Mouse (Mus musculus): ENCODE measurements around the gene Ube2o. TPM values are rescaled to one million over a fixed set of nuclear protein-coding genes. Genes with fewer than 3 reads are reported as not detected.
"Not testable (repeated sequence)": the region's sequence is repeated elsewhere in the genome, so short reads cannot be mapped to it uniquely, and the experiment has no call there.

The Ube2o gene
- polyA plus RNA-seq, 1 experiment from 2014 or later = 32.5 TPM

GRCm38 (mm10) chr11:116506151-116506875 is 74.9 kb downstream of the Ube2o start:
- ATAC-seq (no peak), DNase-seq (ENCODE audit: low read depth, low spot score) (no peak)
- in situ Hi-C loops (cut with MboI; ENCODE audit: low pct_unique_long_range_greater_than_20kb) = no loop called here
- POLR2A ChIA-PET = no interaction called here
- CTCF ChIA-PET = interaction anchor here (1.3 kb wide), 1 partner anchor 12 kb away, joined by 3 read pairs; the partner anchor contains the start of gene Prpsap1
- no peaks in the 10 kb centered on the region for H3K27me3 ChIP-seq
- TF ChIP-seq CTCF (IDR thresholded peaks at IDR 0.05) = no peak

- POLR2A ChIA-PET = no interaction called here
- DNase-seq (ENCODE audit: low read depth, low spot score) (no peak), ATAC-seq (no peak)
- no peak for TF ChIP-seq CTCF (IDR thresholded peaks at IDR 0.05)
- in situ Hi-C loops (cut with MboI; ENCODE audit: low pct_unique_long_range_greater_than_20kb) = no loop called here
- no peaks in the 10 kb centered on the region for H3K27me3 ChIP-seq
- CTCF ChIA-PET = interaction anchor here (1.3 kb wide), 1 partner anchor 12 kb away, joined by 3 read pairs; the partner anchor contains the start of gene Prpsap1
Observed at GRCm38 (mm10) chr11:116505573-116505972, 75.7 kb downstream of the Ube2o start.

DNA sequence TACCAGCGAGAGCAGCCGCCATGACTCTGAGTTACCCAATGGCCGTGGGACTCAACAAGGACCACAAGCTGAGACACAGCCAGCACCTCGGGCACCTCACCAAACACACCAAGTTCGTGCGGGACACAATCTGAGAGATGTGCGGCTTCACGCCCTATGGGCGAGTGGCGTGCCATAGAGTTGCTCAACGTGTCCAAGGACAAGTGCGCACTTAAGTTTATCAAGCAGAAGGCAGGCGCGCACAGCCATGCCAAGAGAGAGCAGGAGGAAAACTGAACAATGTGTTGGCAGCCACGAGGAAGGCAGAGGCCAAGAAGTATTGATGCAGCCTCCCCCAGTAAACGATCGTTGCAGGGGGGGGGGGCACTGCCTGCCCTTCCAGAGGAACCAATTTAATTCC is 76.7 kb downstream of the Ube2o start:
- in situ Hi-C loops (cut with MboI; ENCODE audit: low pct_unique_long_range_greater_than_20kb) = no loop called here
- H3K27me3 ChIP-seq = no peaks in the 10 kb centered on the region
- CTCF ChIA-PET = interaction anchor here (1.6 to 1.7 kb wide), 2 partner anchors 16 to 38 kb away, joined by 3 to 4 read pairs; no protein-coding TSS in a partner anchor
- ATAC-seq = no peak
- no peak for TF ChIP-seq CTCF (IDR thresholded peaks at IDR 0.05)
- no peak for DNase-seq (ENCODE audit: low read depth, low spot score)
- POLR2A ChIA-PET = no interaction called here

DNA sequence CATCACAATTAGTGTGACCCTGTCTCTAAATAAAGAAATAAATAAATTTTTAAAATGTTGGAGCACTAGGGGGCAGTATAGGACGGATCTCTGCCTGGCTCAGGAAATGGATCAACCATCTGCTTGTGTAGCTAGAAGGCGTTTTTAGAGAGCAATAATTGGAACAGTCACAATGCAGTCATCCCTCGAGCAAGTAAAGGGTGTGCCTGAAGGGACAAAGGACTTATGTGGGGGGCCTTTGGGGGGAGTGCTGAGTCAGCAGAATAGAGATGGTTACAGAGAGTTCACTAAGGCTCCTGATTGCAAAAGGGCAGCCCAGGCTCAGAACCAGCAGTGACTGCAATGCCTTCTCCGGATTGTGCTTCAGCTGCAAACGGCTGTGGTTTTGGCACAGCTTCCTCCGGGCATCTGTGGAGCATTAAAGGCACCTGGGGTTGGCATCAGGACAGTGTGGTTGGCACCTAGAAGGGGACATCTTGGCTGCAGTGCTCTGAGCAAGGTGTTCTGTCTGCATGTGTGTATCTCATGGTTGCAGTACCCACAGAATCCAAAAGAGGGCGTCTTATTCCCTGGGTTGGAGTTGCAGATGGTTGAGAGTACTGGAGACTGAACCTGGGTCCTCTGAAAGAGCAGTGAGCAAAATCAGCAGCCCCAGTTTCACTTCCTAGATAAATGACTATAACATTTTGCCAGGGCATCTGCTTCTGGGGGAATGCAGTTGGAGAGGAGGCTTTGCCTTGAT is 80.1 kb downstream of the Ube2o start:
- no peaks in the 10 kb centered on the region for H3K27me3 ChIP-seq
- in situ Hi-C loops (cut with MboI; ENCODE audit: low pct_unique_long_range_greater_than_20kb) = no loop called here
- ChIA-PET CTCF (interaction anchor here (0.7 to 2.9 kb wide), 9 partner anchors 12 to 52 kb away, joined by 3 to 16 read pairs (median 4); partner anchors contain the start of gene Sphk1), POLR2A (interaction anchor here (0.6 kb wide), 1 partner anchor 10 kb away, joined by 3 read pairs; no protein-coding TSS in a partner anchor)
- no peak for ATAC-seq
- no peak for DNase-seq (ENCODE audit: low read depth, low spot score)
- TF ChIP-seq CTCF (IDR thresholded peaks at IDR 0.05) = peak; percentile 58

DNA sequence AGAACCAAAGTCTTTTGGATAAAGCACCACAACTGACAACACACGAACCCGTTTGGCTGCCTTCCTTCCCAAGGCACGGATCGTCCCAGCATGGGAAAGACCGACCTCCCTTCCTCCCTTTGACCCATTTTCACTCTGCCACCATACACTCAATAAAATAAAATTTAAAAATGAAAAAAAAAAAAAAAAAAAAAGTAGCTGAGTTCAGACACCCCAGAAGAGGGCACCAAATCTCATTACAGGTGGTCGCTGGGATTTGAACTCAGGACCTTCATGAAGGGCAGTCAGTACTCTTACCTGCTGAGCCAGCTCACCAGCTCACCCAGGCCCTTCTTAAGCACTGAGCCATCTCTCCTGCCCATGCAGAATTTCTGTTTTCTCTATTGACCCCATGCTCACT is 82.2 kb downstream of the Ube2o start:
- in situ Hi-C loops (cut with MboI; ENCODE audit: low pct_unique_long_range_greater_than_20kb) = no loop called here
- CTCF ChIA-PET = no interaction called here
- DNase-seq (ENCODE audit: low read depth, low spot score) = no peak
- peak; percentile 8 for TF ChIP-seq CTCF (IDR thresholded peaks at IDR 0.05)
- ATAC-seq = no peak
- no peaks in the 10 kb centered on the region for H3K27me3 ChIP-seq
- POLR2A ChIA-PET = no interaction called here

DNA sequence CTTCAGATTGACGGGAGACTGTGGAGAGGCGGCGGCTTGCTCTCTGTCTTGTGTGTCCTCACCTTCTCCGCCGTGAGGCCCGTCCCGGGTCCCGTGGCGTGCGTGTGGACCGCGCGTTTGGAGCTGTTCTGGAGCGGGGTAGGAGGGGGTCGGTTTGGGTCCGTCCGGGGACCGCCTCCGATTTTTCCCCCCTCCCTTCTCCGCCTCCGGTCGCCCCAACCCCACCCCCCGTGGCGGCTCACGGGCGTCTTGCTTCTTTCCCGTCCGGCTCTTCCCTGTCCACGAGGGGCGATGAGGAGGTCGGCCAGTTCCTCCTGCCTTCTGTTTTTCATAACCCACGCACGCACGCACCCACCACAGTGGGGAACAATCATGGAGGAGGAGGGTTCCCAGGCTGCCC is 82.7 kb downstream of the Ube2o start:
- ATAC-seq = no peak
- CTCF ChIA-PET = no interaction called here
- POLR2A ChIA-PET = no interaction called here
- in situ Hi-C loops (cut with MboI; ENCODE audit: low pct_unique_long_range_greater_than_20kb) = no loop called here
- no peaks in the 10 kb centered on the region for H3K27me3 ChIP-seq
- no peak for DNase-seq (ENCODE audit: low read depth, low spot score)
- TF ChIP-seq CTCF (IDR thresholded peaks at IDR 0.05) = no peak

DNA sequence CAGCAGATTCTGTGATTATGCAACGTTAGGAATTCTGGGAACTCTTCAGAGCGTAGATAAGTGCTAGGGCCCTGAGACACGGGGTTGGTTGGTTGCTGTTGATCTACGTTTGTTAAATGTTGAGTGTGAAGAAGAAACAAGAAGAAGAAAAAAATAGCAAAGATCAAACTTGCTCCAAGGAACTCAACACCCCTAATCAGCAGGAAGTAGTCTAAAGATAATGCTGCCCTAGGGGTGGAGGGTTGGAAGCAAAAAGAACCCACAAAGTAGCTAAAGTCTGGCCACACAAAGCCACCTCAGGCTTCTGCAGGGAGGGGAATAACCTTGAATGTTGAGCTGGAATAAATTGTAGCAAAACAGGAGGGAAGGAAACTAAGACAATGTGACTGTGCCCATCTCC is 83.9 kb downstream of the Ube2o start:
- CTCF ChIA-PET = no interaction called here

GRCm38 (mm10) chr11:116494474-116495174 is 86.6 kb downstream of the Ube2o start:
- H3K27me3 ChIP-seq = no peaks in the 10 kb centered on the region
- POLR2A ChIA-PET = no interaction called here
- CTCF ChIA-PET = interaction anchor here (0.8 to 1.5 kb wide), 5 partner anchors 11 to 84 kb away, joined by 3 to 5 read pairs (median 3); no protein-coding TSS in a partner anchor
- ATAC-seq = no peak
- no peak for TF ChIP-seq CTCF (IDR thresholded peaks at IDR 0.05)
- no peak for DNase-seq (ENCODE audit: low read depth, low spot score)
- in situ Hi-C loops (cut with MboI; ENCODE audit: low pct_unique_long_range_greater_than_20kb) = loop anchor here (5.0 kb wide), 1 partner anchor 38 kb away; the partner anchor contains the start of gene Sphk1

More for the DNA sequence above, 83.9 kb downstream of the Ube2o start:
- H3K27me3 ChIP-seq = no peaks in the 10 kb centered on the region
- no peak for ATAC-seq
- POLR2A ChIA-PET = no interaction called here
- in situ Hi-C loops (cut with MboI; ENCODE audit: low pct_unique_long_range_greater_than_20kb) = no loop called here
- TF ChIP-seq CTCF (IDR thresholded peaks at IDR 0.05) = no peak
- no peak for DNase-seq (ENCODE audit: low read depth, low spot score)

GRCm38 (mm10) chr11:116493795-116494252 is 87.4 kb downstream of the Ube2o start, which contains the start of gene Prpsap1:
Gene Prpsap1 (minus strand): TSS chr11:116494202.
- ChIA-PET CTCF (interaction anchor here (0.8 to 1.5 kb wide), 4 partner anchors 12 to 85 kb away, joined by 3 to 5 read pairs (median 3); no protein-coding TSS in a partner anchor), POLR2A (no interaction called here)
- DNase-seq (ENCODE audit: low read depth, low spot score) (no peak), ATAC-seq (no peak)
- no peaks in the 10 kb centered on the region for H3K27me3 ChIP-seq
- in situ Hi-C loops (cut with MboI; ENCODE audit: low pct_unique_long_range_greater_than_20kb) = loop anchor here (5.0 kb wide), 1 partner anchor 38 kb away; the partner anchor contains the start of gene Sphk1
- TF ChIP-seq CTCF (IDR thresholded peaks at IDR 0.05) = peak; percentile 84

- no peak for TF ChIP-seq CTCF (IDR thresholded peaks at IDR 0.05)
- CTCF ChIA-PET = no interaction called here
- POLR2A ChIA-PET = no interaction called here
- no peaks in the 10 kb centered on the region for H3K27me3 ChIP-seq
- DNase-seq (ENCODE audit: low read depth, low spot score) (no peak), ATAC-seq (no peak)
- in situ Hi-C loops (cut with MboI; ENCODE audit: low pct_unique_long_range_greater_than_20kb) = loop anchor here (5.0 kb wide), 1 partner anchor 39 kb away; the partner anchor contains the start of gene Sphk1
Observed at GRCm38 (mm10) chr11:116493191-116493590, 88.1 kb downstream of the Ube2o start.

- CTCF ChIA-PET; DNase-seq (ENCODE audit: low read depth, low spot score); POLR2A ChIA-PET; H3K27me3 ChIP-seq; ATAC-seq: not testable (repeated sequence)
- in situ Hi-C loops (cut with MboI; ENCODE audit: low pct_unique_long_range_greater_than_20kb) = loop anchor here (5.0 kb wide), 1 partner anchor 40 kb away; the partner anchor contains the start of gene Sphk1
Observed at GRCm38 (mm10) chr11:116492507-116492906, 88.7 kb downstream of the Ube2o start.
